Mouse (Mus musculus) liver, adult 2 months (tissue): ENCODE measurements around the gene Tmem106a.

Source experiments
- CTCF ChIP-seq: fragments of 200-500 bp; IDR thresholded peaks from 2 replicates; pipeline ENCODE4 v1.5.1; 2011; ENCODE audit warnings: low read depth, low read length, control low read depth
- POLR2A ChIP-seq: fragments of 200-500 bp; IDR thresholded peaks from 2 replicates; pipeline ENCODE4 v1.6.1; 2011; ENCODE audit warnings: low read length, control low read depth; ENCODE audit not compliant: insufficient read depth; ENCODE audit errors: extremely low read depth

GRCm38 (mm10) chr11:101582054-101583035, at the start of gene Tmem106a:
- TF ChIP-seq POLR2A = 0 out of 2 replicates have a peak, but pooled peaks have one; percentile 10
- no peak for TF ChIP-seq CTCF
